Mouse (Mus musculus): ENCODE results near the gene Casp7. TPM values are rescaled to one million over a fixed set of nuclear protein-coding genes. Genes with fewer than 3 reads are reported as not detected.

The Casp7 gene
- polyA plus RNA-seq, 1 experiment from 2014 or later = 18.3 TPM

GRCm38 (mm10) chr19:56460241-56460640 lies 63.3 kb downstream of the Casp7 start:
- no peaks in the 10 kb centered on the region for H3K4me1 ChIP-seq (ENCODE audit: control insufficient read depth, insufficient read depth, low read length)
- ATAC-seq (ENCODE audit: insufficient read depth, low FRiP score, low TSS enrichment) (no peak), DNase-seq (ENCODE audit: low spot score) (no peak)
- no peak overlapping the region for H3K4me2 ChIP-seq (ENCODE audit: low read depth)
- H3K36me3 ChIP-seq (ENCODE audit: control insufficient read depth, insufficient read depth, low read length) = no peaks in the 10 kb centered on the region
- H3K27ac ChIP-seq (ENCODE audit: low read depth, low read length) = no peak overlapping the region
- no peak overlapping the region for H3K9ac ChIP-seq (ENCODE audit: low read length)
- H3K27me3 ChIP-seq (ENCODE audit: control insufficient read depth, insufficient read depth, low read length) = no peaks in the 10 kb centered on the region
- H3K9me3 ChIP-seq (ENCODE audit: control insufficient read depth, low read length) = no peaks in the 10 kb centered on the region
- 82% methylated on average over 2 of the region's 2 CpGs for WGBS
- no peak overlapping the region for H3K4me3 ChIP-seq (ENCODE audit: low read depth, low read length)

- H3K27ac ChIP-seq (ENCODE audit: low read depth, low read length) = no peak within 1 kb of the TSS
- no peaks in the 10 kb centered on the region for H3K4me1 ChIP-seq (ENCODE audit: control insufficient read depth, insufficient read depth, low read length)
- ATAC-seq (ENCODE audit: insufficient read depth, low FRiP score, low TSS enrichment) = no peak
- no peak within 1 kb of the TSS for H3K9ac ChIP-seq (ENCODE audit: low read length)
- H3K4me3 ChIP-seq (ENCODE audit: low read depth, low read length) = no peak within 1 kb of the TSS
- H3K9me3 ChIP-seq (ENCODE audit: control insufficient read depth, low read length) = no peaks in the 10 kb centered on the region
- H3K4me2 ChIP-seq (ENCODE audit: low read depth) = no peak within 1 kb of the TSS
- H3K36me3 ChIP-seq (ENCODE audit: control insufficient read depth, insufficient read depth, low read length) = no peaks in the 10 kb centered on the region
- H3K27me3 ChIP-seq (ENCODE audit: control insufficient read depth, insufficient read depth, low read length) = no peaks in the 10 kb centered on the region
- DNase-seq (ENCODE audit: low spot score) = no peak
- WGBS = 71% methylated on average over 10 of the region's 10 CpGs
These were observed 64.7 kb downstream of the Casp7 start, which contains the start of gene Plekhs1 for GRCm38 (mm10) chr19:56461522-56462101. Plekhs1 (plus strand) TSS chr19:56461640.

- Histone ChIP-seq H3K4me3 (ENCODE audit: low read depth, low read length) (no peak overlapping the region), H3K36me3 (ENCODE audit: control insufficient read depth, insufficient read depth, low read length) (no peaks in the 10 kb centered on the region), H3K9ac (ENCODE audit: low read length) (no peak overlapping the region), H3K27me3 (ENCODE audit: control insufficient read depth, insufficient read depth, low read length) (no peaks in the 10 kb centered on the region), H3K4me1 (ENCODE audit: control insufficient read depth, insufficient read depth, low read length) (no peaks in the 10 kb centered on the region), H3K9me3 (ENCODE audit: control insufficient read depth, low read length) (no peaks in the 10 kb centered on the region), H3K4me2 (ENCODE audit: low read depth) (no peak overlapping the region), H3K27ac (ENCODE audit: low read depth, low read length) (no peak overlapping the region)
- DNase-seq (ENCODE audit: low spot score) = no peak
- 55% methylated on average over 4 of the region's 4 CpGs for WGBS
- no peak for ATAC-seq (ENCODE audit: insufficient read depth, low FRiP score, low TSS enrichment)
These were observed 65.9 kb downstream of the Casp7 start for GRCm38 (mm10) chr19:56462786-56463185.

GRCm38 (mm10) chr19:56466486-56466885 lies 69.6 kb downstream of the Casp7 start:
- WGBS = 86% methylated on average over 8 of the region's 8 CpGs
- Histone ChIP-seq H3K9ac (ENCODE audit: low read length) (no peak overlapping the region), H3K27me3 (ENCODE audit: control insufficient read depth, insufficient read depth, low read length) (no peaks in the 10 kb centered on the region), H3K4me3 (ENCODE audit: low read depth, low read length) (no peak overlapping the region), H3K9me3 (ENCODE audit: control insufficient read depth, low read length) (no peaks in the 10 kb centered on the region), H3K27ac (ENCODE audit: low read depth, low read length) (no peak overlapping the region), H3K36me3 (ENCODE audit: control insufficient read depth, insufficient read depth, low read length) (no peaks in the 10 kb centered on the region), H3K4me2 (ENCODE audit: low read depth) (no peak overlapping the region), H3K4me1 (ENCODE audit: control insufficient read depth, insufficient read depth, low read length) (no peaks in the 10 kb centered on the region)
- no peak for DNase-seq (ENCODE audit: low spot score)
- no peak for ATAC-seq (ENCODE audit: insufficient read depth, low FRiP score, low TSS enrichment)

GRCm38 (mm10) chr19:56470286-56471020 lies 73.5 kb downstream of the Casp7 start:
- no peak overlapping the region for H3K4me2 ChIP-seq (ENCODE audit: low read depth)
- H3K9ac ChIP-seq (ENCODE audit: low read length) = no peak overlapping the region
- H3K27ac ChIP-seq (ENCODE audit: low read depth, low read length) = no peak overlapping the region
- no peaks in the 10 kb centered on the region for H3K4me1 ChIP-seq (ENCODE audit: control insufficient read depth, insufficient read depth, low read length)
- H3K36me3 ChIP-seq (ENCODE audit: control insufficient read depth, insufficient read depth, low read length) = no peaks in the 10 kb centered on the region
- H3K27me3 ChIP-seq (ENCODE audit: control insufficient read depth, insufficient read depth, low read length) = no peaks in the 10 kb centered on the region
- no peak for ATAC-seq (ENCODE audit: insufficient read depth, low FRiP score, low TSS enrichment)
- H3K4me3 ChIP-seq (ENCODE audit: low read depth, low read length) = no peak overlapping the region
- no peaks in the 10 kb centered on the region for H3K9me3 ChIP-seq (ENCODE audit: control insufficient read depth, low read length)
- no peak for DNase-seq (ENCODE audit: low spot score)
- 82% methylated on average over 14 of the region's 14 CpGs for WGBS

- no peaks in the 10 kb centered on the region for H3K36me3 ChIP-seq (ENCODE audit: control insufficient read depth, insufficient read depth, low read length)
- no peaks in the 10 kb centered on the region for H3K9me3 ChIP-seq (ENCODE audit: control insufficient read depth, low read length)
- WGBS = 82% methylated on average over 10 of the region's 10 CpGs
- no peaks in the 10 kb centered on the region for H3K27me3 ChIP-seq (ENCODE audit: control insufficient read depth, insufficient read depth, low read length)
- no peak for ATAC-seq (ENCODE audit: insufficient read depth, low FRiP score, low TSS enrichment)
- no peak overlapping the region for H3K4me3 ChIP-seq (ENCODE audit: low read depth, low read length)
- H3K27ac ChIP-seq (ENCODE audit: low read depth, low read length) = no peak overlapping the region
- no peak for DNase-seq (ENCODE audit: low spot score)
- no peaks in the 10 kb centered on the region for H3K4me1 ChIP-seq (ENCODE audit: control insufficient read depth, insufficient read depth, low read length)
- no peak overlapping the region for H3K4me2 ChIP-seq (ENCODE audit: low read depth)
- H3K9ac ChIP-seq (ENCODE audit: low read length) = no peak overlapping the region
These were observed 75.0 kb downstream of the Casp7 start for GRCm38 (mm10) chr19:56471934-56472333.

- peak overlapping the region; percentile 15; the same call in 1 of the 2 replicates for H3K4me2 ChIP-seq (ENCODE audit: low read depth)
- no peak for ATAC-seq (ENCODE audit: insufficient read depth, low FRiP score, low TSS enrichment)
- H3K9ac ChIP-seq (ENCODE audit: low read length) = no peak overlapping the region
- DNase-seq (ENCODE audit: low spot score) = peak; percentile 38
- no peak overlapping the region for H3K27ac ChIP-seq (ENCODE audit: low read depth, low read length)
- H3K9me3 ChIP-seq (ENCODE audit: control insufficient read depth, low read length) = no peaks in the 10 kb centered on the region
- no peaks in the 10 kb centered on the region for H3K27me3 ChIP-seq (ENCODE audit: control insufficient read depth, insufficient read depth, low read length)
- no peaks in the 10 kb centered on the region for H3K36me3 ChIP-seq (ENCODE audit: control insufficient read depth, insufficient read depth, low read length)
- H3K4me3 ChIP-seq (ENCODE audit: low read depth, low read length) = no peak overlapping the region
- WGBS = 61% methylated on average over 19 of the region's 19 CpGs
- H3K4me1 ChIP-seq (ENCODE audit: control insufficient read depth, insufficient read depth, low read length) = no peaks in the 10 kb centered on the region
These were observed 78.1 kb downstream of the Casp7 start for GRCm38 (mm10) chr19:56474869-56475550.

GRCm38 (mm10) chr19:56476546-56476945 lies 79.6 kb downstream of the Casp7 start:
- H3K27me3 ChIP-seq (ENCODE audit: control insufficient read depth, insufficient read depth, low read length) = no peaks in the 10 kb centered on the region
- DNase-seq (ENCODE audit: low spot score) = no peak
- H3K4me3 ChIP-seq (ENCODE audit: low read depth, low read length) = no peak overlapping the region
- H3K27ac ChIP-seq (ENCODE audit: low read depth, low read length) = no peak overlapping the region
- 25% methylated on average over 2 of the region's 2 CpGs for WGBS
- no peaks in the 10 kb centered on the region for H3K36me3 ChIP-seq (ENCODE audit: control insufficient read depth, insufficient read depth, low read length)
- no peak overlapping the region for H3K9ac ChIP-seq (ENCODE audit: low read length)
- H3K9me3 ChIP-seq (ENCODE audit: control insufficient read depth, low read length) = no peaks in the 10 kb centered on the region
- H3K4me1 ChIP-seq (ENCODE audit: control insufficient read depth, insufficient read depth, low read length) = no peaks in the 10 kb centered on the region
- ATAC-seq (ENCODE audit: insufficient read depth, low FRiP score, low TSS enrichment) = no peak
- H3K4me2 ChIP-seq (ENCODE audit: low read depth) = no peak overlapping the region
